Mouse (Mus musculus) erythroid progenitor cell, adult 5-6 weeks (primary cell): ENCODE data around the gene 1700061G19Rik. TPM values are rescaled to one million over a fixed set of nuclear protein-coding genes. Genes with fewer than 3 reads are reported as not detected.

Source experiments
- ATAC-seq: replicated peaks from 2 replicates; pipeline ENCODE4 v1.8.0; 2016; ENCODE audit warnings: moderate number of reproducible peaks, mild to moderate bottlenecking, moderate TSS enrichment, inconsistent platforms; ENCODE audit not compliant: poor library complexity, low FRiP score, severe bottlenecking
- total RNA-seq, 2 experiments: library from RNA; stranded (forward) in 1 of 2; stranded (reverse) in 1 of 2; fragments of 150-400 nt in 1 of 2; fragments of 186-747, 209-891 nt in 1 of 2; gene quantifications; 2 replicates each; pipeline versions ENCODE4 v1.2.3 to v1.2.4; 2015 to 2017; ENCODE audit warnings: low replicate concordance in 2 of 2

1700061G19Rik gene
- total RNA-seq, 2 experiments from 2014 or later = not detected

DNA sequence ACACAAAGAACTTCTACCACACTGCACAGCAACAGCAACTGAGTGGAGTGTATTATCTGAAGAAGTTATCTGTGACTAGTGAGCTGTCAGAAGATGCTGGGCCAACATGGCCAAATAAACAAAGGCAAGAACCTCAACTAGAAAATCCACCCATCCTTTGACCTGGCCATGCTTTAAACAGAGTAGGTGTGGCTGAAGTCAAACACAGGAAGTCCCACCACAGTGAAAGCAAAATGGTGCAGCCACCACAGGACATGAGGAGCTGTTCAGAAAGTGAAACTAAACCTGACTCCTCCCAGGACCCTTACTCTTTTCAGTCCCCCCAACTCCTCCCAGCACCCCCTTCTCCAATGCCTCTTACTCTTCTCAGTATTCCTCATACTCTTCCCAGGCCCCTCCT is 38.2 kb downstream of the 1700061G19Rik start:
- ATAC-seq = no peak

DNA sequence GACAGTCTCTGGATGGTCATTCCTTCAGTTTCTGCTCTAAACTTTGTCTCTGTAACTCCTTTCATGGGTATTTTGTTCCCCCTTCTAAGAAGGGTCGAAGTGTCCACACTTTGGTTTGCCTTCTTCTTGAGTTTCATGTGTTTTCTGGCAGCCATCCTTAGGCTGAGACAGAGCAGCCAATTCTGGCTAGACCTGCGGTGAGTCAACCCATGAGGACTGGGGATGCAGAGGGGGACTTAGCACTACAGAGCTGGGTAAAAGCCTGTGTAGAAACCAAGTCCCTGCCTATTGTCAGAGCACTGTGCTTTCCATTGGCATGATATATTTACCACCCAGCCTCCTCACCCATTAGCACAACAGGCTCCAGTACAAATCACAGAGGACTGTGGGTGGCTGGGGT is 41.9 kb downstream of the 1700061G19Rik start:
- ATAC-seq = no peak

DNA sequence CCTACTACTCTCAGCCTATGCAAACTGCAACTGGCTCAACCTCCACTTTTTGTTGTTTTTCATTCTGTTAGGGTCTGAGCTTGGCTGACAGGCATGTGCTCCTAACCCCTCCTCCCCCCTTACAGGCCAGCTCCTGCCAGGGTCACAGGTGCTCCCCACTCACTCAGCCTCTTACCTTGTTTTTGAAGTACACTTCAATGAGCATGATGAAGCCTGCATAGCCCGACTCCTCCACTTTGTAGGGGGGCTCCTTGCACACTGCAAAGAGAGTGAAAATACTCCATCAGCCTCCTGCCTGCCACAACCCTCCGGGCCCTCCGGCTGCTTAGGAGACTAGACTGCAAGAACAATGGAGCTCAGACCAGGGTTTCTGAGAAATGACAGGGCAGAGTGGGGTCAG is 44.4 kb downstream of the 1700061G19Rik start:
- ATAC-seq = no peak

DNA sequence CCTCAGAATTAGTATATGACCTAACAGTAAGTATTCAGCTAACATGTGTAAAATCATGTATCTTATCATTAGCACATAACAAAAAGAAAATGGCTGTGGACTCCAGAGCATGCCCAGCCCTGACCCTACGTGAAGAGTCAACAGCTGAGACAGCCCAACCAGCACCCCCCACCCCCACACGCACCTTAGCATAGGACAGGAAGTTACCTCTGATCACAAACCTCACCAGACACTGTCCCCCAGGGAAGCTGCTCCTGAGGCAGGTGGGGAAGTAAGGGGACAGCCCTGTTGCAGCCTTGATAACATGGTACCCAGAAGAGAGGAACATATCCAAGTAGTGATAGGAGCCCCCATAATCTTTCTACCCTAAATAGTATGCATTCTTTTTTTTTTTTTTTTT is 50.7 kb downstream of the 1700061G19Rik start:
- ATAC-seq = no peak

DNA sequence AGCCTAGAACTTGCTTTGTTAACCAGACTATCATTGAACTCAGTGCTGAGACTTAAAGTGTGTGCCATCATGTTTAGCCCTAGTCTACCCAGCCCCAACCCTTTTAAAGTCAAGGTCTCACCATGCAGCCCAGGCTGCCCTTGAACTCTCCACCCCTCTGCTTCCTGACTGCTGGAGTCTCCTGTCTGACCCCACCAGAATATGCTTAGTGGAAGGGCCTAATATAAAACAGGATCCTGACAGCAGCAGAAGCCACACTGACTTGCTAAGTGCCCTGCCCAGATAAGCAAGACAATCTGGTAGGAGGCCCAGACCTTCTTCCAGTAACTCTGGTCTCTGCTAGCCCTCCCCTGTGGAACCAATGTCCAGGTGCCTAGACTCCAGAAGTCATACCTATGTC is 53.8 kb downstream of the 1700061G19Rik start:
- no peak for ATAC-seq

DNA sequence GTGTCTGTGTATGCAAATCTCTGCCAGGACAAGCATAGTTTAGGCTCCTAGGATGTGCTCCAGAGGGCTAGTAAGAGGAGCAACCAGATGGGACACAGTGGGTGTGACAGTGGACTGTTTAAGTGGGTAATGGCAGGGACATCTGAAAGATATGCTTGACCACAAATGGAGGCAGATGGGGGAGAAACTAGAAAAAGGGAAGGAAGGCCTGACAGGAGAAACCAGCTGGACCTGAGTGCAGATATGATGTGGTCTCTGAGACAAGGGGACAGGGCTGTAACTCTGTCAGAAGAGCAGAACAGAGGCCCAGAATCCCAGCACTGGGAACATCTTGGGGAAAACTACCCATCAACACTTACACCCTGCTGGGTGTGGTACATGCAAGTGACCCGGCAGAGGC is 54.3 kb downstream of the 1700061G19Rik start:
- ATAC-seq = no peak

DNA sequence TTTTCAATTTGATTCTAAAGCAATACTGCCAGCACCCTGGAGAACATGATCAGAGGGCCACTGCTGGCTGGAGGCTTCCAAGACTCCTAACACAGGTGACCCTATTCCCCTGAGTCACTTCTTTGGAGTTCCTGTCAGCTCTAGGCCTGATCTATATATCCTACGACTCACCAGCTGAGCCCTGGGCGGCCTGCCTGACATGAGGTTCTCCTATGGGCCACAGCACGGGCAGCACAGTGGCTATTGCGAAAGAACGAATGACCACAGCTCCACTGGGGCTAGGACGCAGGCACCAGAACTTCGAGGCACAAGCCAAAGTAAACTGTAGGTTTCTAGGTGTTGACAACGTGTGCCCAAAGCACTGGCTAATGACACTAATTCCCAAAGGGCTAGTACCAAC is 54.7 kb downstream of the 1700061G19Rik start:
- ATAC-seq = no peak

DNA sequence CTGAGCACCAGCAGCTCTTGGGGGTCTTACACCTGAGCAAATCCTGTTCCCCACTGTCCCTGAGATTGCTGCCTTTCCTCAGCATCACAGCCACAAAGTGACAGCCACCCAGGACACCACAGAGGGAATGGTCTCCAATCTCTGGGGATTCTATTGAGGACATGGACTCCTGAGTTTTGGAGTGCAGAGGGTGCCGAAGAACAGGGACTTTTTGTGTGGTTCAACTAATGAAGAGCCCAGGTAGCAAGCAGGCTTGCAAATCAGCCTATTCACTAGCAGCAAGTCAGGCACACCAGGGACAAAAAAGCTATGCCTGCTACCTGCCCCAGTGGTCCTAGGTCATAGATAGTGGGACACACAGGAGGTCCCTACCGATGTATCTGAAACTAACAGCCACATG is 58.1 kb downstream of the 1700061G19Rik start:
- ATAC-seq = no peak

DNA sequence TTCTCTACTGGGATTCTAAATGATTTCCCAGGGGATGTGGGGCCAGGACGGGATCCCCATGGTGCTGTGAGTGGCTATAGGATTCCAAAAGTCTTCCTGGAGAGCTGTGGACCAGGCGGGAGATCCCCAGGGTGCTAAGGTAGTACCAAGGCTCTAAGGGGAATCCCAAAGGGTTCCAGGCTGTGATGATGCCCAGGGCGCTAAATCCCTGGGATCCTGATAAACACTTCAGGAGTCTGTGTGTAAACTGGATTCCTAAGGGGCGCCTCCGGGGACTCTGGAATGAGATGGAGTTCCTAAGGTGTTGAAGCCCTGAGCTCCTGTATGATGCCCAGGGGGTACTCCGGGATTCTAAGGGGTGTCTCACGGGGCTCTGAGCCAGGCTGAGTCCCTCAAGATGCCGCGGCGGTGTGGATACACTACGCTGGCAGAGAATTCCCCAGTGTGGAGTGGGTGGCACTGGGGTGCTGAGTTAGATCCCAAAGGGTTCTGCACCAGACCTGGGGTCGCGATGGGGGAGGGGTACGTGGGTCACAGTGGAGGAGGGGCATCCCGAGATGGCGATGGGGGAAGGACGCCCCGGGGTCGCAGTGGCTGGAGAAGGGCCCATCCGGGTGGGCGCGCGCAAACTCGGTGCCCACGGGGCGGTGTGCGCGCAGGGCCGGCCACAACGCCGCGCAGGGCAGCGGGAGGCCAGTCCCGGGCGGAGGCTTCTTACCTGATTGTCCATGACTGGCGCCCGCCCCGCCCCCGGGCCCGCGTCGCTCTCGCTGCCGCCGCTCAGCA is 59.5 kb downstream of the 1700061G19Rik start:
- peak; percentile 59 for ATAC-seq

DNA sequence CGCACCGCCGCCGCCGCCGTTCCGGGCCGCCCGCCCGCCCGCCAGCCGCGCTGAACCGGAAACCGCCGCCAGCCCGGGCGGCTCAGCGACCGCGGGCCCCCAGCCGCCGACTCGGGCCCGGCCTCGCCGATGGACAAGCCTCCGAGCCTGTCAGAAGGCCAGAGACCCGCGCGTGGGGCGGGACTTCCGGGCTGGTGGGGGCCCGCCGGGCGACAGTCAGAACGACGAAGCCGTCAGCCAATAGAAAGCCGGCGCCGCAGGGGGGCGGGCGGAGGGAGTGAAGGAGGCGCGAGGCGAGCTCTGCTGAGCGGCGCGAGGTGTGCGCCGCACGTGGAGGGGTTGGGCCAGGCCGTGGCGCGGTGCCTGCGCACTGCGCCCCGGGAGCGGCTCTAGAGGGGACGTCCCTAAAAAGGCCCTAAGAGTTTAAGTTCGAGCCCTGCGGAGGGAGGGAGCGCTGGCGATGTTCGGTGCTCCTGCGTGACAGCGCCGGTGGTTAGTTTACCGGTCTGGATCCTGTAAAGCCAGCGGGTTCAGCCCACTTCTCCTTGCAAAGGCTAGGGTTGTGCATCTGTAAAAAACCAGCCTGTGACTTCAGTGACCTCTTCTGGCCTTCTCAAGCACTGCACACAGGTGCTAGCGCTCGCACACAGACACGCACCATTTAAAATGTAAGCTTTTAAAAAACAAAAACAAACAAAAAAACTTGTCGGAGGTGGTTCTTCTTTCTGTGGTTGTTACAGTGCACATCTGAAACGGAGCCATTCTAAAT is 60.3 kb downstream of the 1700061G19Rik start, which contains the start of gene Mllt1:
Gene Mllt1 (minus strand): TSS at position 53 of the 769 bp plus-strand sequence.
- ATAC-seq = peak; percentile 97

DNA sequence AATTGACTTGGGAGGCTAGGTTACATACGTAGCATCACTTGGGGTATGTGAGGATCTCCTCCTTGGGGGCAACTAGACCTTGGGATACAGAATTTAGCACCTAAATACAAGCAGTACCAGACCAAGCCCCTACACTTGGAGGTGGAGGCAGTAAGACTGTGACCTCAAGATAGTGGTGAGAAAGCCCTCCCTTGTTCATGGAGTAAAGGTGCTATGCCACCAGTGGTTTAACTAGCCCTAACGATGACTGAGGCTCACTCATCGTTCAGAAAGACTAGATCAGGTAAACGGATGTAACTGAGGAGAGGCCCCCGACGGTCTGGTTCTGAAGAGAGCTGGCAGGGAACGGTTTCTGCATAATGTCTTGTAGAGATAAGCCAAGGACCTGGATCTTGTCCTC is 61.5 kb downstream of the 1700061G19Rik start:
- ATAC-seq = no peak

Other genes starting within 250 kb of the 1700061G19Rik start
- gene Lonp1, start 248.6 kb upstream of the 1700061G19Rik start, total RNA-seq (2015; ENCODE audit: low replicate concordance) = 3.6 and 4.2 TPM in 2 replicates
- gene Lonp1, start 248.6 kb upstream of the 1700061G19Rik start, total RNA-seq (2017; ENCODE audit: low replicate concordance) = 9.5 and 15.0 TPM in 2 replicates
- gene Catsperd, start 247.3 kb upstream of the 1700061G19Rik start, total RNA-seq (2015; ENCODE audit: low replicate concordance) = not detected in 2 replicates
- gene Catsperd, start 247.3 kb upstream of the 1700061G19Rik start, total RNA-seq (2017; ENCODE audit: low replicate concordance) = not detected in 2 replicates
- gene Ranbp3, start 202.2 kb upstream of the 1700061G19Rik start, total RNA-seq (2015; ENCODE audit: low replicate concordance) = 51.1 and 73.9 TPM in 2 replicates
- 72.9 and 77.2 TPM in 2 replicates for gene Ranbp3, start 202.2 kb upstream of the 1700061G19Rik start, total RNA-seq (2017; ENCODE audit: low replicate concordance)
- gene Ndufa11, start 157.7 kb upstream of the 1700061G19Rik start, total RNA-seq (2015; ENCODE audit: low replicate concordance) = 46.5 and 90.1 TPM in 2 replicates
- 54.2 and 67.9 TPM in 2 replicates for gene Ndufa11, start 157.7 kb upstream of the 1700061G19Rik start, total RNA-seq (2017; ENCODE audit: low replicate concordance)
- gene Vmac, start 157.5 kb upstream of the 1700061G19Rik start, total RNA-seq (2015; ENCODE audit: low replicate concordance) = 2.1 and 2.2 TPM in 2 replicates
- gene Vmac, start 157.5 kb upstream of the 1700061G19Rik start, total RNA-seq (2017; ENCODE audit: low replicate concordance) = not detected in 2 replicates
- not detected in 2 replicates for gene Nrtn, start 117.9 kb upstream of the 1700061G19Rik start, total RNA-seq (2015; ENCODE audit: low replicate concordance)
- not detected in 2 replicates for gene Nrtn, start 117.9 kb upstream of the 1700061G19Rik start, total RNA-seq (2017; ENCODE audit: low replicate concordance)
- 6.5 and 7.1 TPM in 2 replicates for gene Dus3l, start 110.7 kb upstream of the 1700061G19Rik start, total RNA-seq (2015; ENCODE audit: low replicate concordance)
- gene Dus3l, start 110.7 kb upstream of the 1700061G19Rik start, total RNA-seq (2017; ENCODE audit: low replicate concordance) = 3.0 and 5.4 TPM in 2 replicates
- not detected in 2 replicates for gene Prr22, start 105.2 kb upstream of the 1700061G19Rik start, total RNA-seq (2015; ENCODE audit: low replicate concordance)
- gene Prr22, start 105.2 kb upstream of the 1700061G19Rik start, total RNA-seq (2017; ENCODE audit: low replicate concordance) = not detected in 2 replicates
- 101 and 107 TPM in 2 replicates for gene Rfx2, start 44.5 kb upstream of the 1700061G19Rik start, total RNA-seq (2015; ENCODE audit: low replicate concordance)
- gene Rfx2, start 44.5 kb upstream of the 1700061G19Rik start, total RNA-seq (2017; ENCODE audit: low replicate concordance) = 76.1 and 105 TPM in 2 replicates
- not detected in 2 replicates for gene Acsbg2, start 1.0 kb upstream of the 1700061G19Rik start, total RNA-seq (2015; ENCODE audit: low replicate concordance)
- not detected in 2 replicates for gene Acsbg2, start 1.0 kb upstream of the 1700061G19Rik start, total RNA-seq (2017; ENCODE audit: low replicate concordance)
- gene Mllt1, start 59.9 kb downstream of the 1700061G19Rik start, total RNA-seq (2015; ENCODE audit: low replicate concordance) = 3.4 and 9.4 TPM in 2 replicates
- 4.4 and 6.4 TPM in 2 replicates for gene Mllt1, start 59.9 kb downstream of the 1700061G19Rik start, total RNA-seq (2017; ENCODE audit: low replicate concordance)
- not detected in 2 replicates for gene Acer1, start 106.6 kb downstream of the 1700061G19Rik start, total RNA-seq (2015; ENCODE audit: low replicate concordance)
- not detected in 2 replicates for gene Acer1, start 106.6 kb downstream of the 1700061G19Rik start, total RNA-seq (2017; ENCODE audit: low replicate concordance)
- 2.2 and 26.8 TPM in 2 replicates for gene Clpp, start 114.8 kb downstream of the 1700061G19Rik start, total RNA-seq (2015; ENCODE audit: low replicate concordance)
- 10.8 and 15.7 TPM in 2 replicates for gene Clpp, start 114.8 kb downstream of the 1700061G19Rik start, total RNA-seq (2017; ENCODE audit: low replicate concordance)
- gene Alkbh7, start 121.9 kb downstream of the 1700061G19Rik start, total RNA-seq (2015; ENCODE audit: low replicate concordance) = not detected in 2 replicates
- gene Alkbh7, start 121.9 kb downstream of the 1700061G19Rik start, total RNA-seq (2017; ENCODE audit: low replicate concordance) = 6.2 TPM in 1 of 2 replicates, not detected in the other
- gene Pspn, start 124.5 kb downstream of the 1700061G19Rik start, total RNA-seq (2015; ENCODE audit: low replicate concordance) = not detected in 2 replicates
- gene Pspn, start 124.5 kb downstream of the 1700061G19Rik start, total RNA-seq (2017; ENCODE audit: low replicate concordance) = not detected in 2 replicates
- 57.4 and 61.3 TPM in 2 replicates for gene Gtf2f1, start 135.8 kb downstream of the 1700061G19Rik start, total RNA-seq (2015; ENCODE audit: low replicate concordance)
- 70.8 and 90.7 TPM in 2 replicates for gene Gtf2f1, start 135.8 kb downstream of the 1700061G19Rik start, total RNA-seq (2017; ENCODE audit: low replicate concordance)
- not detected in 2 replicates for gene Gm17949, start 136.0 kb downstream of the 1700061G19Rik start, total RNA-seq (2015; ENCODE audit: low replicate concordance)
- not detected in 2 replicates for gene Gm17949, start 136.0 kb downstream of the 1700061G19Rik start, total RNA-seq (2017; ENCODE audit: low replicate concordance)
- gene Khsrp, start 156.0 kb downstream of the 1700061G19Rik start, total RNA-seq (2015; ENCODE audit: low replicate concordance) = 87.6 and 97.7 TPM in 2 replicates
- 85.6 and 85.9 TPM in 2 replicates for gene Khsrp, start 156.0 kb downstream of the 1700061G19Rik start, total RNA-seq (2017; ENCODE audit: low replicate concordance)
- gene Slc25a41, start 166.2 kb downstream of the 1700061G19Rik start, total RNA-seq (2015; ENCODE audit: low replicate concordance) = not detected in 2 replicates
- gene Slc25a41, start 166.2 kb downstream of the 1700061G19Rik start, total RNA-seq (2017; ENCODE audit: low replicate concordance) = not detected in 2 replicates
- gene Crb3, start 183.6 kb downstream of the 1700061G19Rik start, total RNA-seq (2015; ENCODE audit: low replicate concordance) = not detected in 2 replicates
- gene Crb3, start 183.6 kb downstream of the 1700061G19Rik start, total RNA-seq (2017; ENCODE audit: low replicate concordance) = not detected in 2 replicates
- gene Slc25a23, start 184.4 kb downstream of the 1700061G19Rik start, total RNA-seq (2015; ENCODE audit: low replicate concordance) = 2.9 and 5.4 TPM in 2 replicates
- gene Slc25a23, start 184.4 kb downstream of the 1700061G19Rik start, total RNA-seq (2017; ENCODE audit: low replicate concordance) = not detected in 2 replicates
- gene Dennd1c, start 203.0 kb downstream of the 1700061G19Rik start, total RNA-seq (2015; ENCODE audit: low replicate concordance) = 6.1 and 12.2 TPM in 2 replicates
- 2.6 and 4.5 TPM in 2 replicates for gene Dennd1c, start 203.0 kb downstream of the 1700061G19Rik start, total RNA-seq (2017; ENCODE audit: low replicate concordance)
- gene Tubb4a, start 212.3 kb downstream of the 1700061G19Rik start, total RNA-seq (2015; ENCODE audit: low replicate concordance) = 1.4 TPM in 1 of 2 replicates, not detected in the other
- not detected in 2 replicates for gene Tubb4a, start 212.3 kb downstream of the 1700061G19Rik start, total RNA-seq (2017; ENCODE audit: low replicate concordance)
- gene Tnfsf9, start 229.8 kb downstream of the 1700061G19Rik start, total RNA-seq (2015; ENCODE audit: low replicate concordance) = not detected in 2 replicates
- not detected in 2 replicates for gene Tnfsf9, start 229.8 kb downstream of the 1700061G19Rik start, total RNA-seq (2017; ENCODE audit: low replicate concordance)